Mouse (Mus musculus) cortical plate, adult 2 months (tissue): ENCODE measurements at regions not wholly inside any gene's neighbourhood (a gene's known extent, or its start where the extent isn't known, plus 50 kb on each side); places are given as distances from the start of the nearest gene placed in this dataset.

Experiments
- CTCF ChIP-seq: fragments of 200-500 bp; IDR thresholded peaks from 2 replicates; pipeline ENCODE4 v1.5.1; 2011; ENCODE audit warnings: mild to moderate bottlenecking, control low read depth, low read length; ENCODE audit not compliant: insufficient read depth; ENCODE audit errors: extremely low read depth
- POLR2A ChIP-seq: fragments of 200-500 bp; IDR thresholded peaks from 2 replicates; pipeline ENCODE4 v1.6.1; 2011; ENCODE audit warnings: mild to moderate bottlenecking, low read length, control low read depth; ENCODE audit not compliant: insufficient read depth; ENCODE audit errors: extremely low read depth

DNA sequence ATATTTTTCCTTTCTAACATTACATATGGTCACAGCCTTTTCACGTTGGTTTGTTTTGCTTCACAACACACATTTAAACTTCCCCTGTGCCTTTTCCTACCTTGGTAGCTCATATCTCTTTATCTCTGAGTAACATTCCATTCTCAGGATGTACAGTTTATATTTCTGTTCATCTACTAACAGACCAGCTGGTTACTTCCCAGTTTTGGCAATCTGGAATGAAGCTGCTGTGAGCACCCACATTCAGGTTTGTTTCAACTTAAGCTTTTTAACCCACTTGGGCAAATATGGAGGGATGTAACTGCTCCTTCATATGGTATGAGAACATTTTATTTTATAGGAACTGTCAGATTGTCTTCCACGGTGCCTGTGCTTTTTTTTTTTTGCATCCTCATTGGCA is 403.2 kb downstream of the Gm826 start:
- no peak for TF ChIP-seq CTCF
- no peak for TF ChIP-seq POLR2A
